Mouse (Mus musculus) embryonic stem cell, embryonic (primary cell): ENCODE measurements around the gene Gpr183.

Experiments used
- CTCF ChIA-PET, 4 experiments: fragments of 300-600 bp in 2 of 4; fragments of 350-600 bp in 2 of 4; sonication (Branson Sonifier 250); formaldehyde crosslinking; loops; one replicate each; lab custom pipeline; 2022; ENCODE audit warnings: inconsistent platforms in 2 of 4; lab: Charles Lee
- POLR2A ChIA-PET, 4 experiments: fragments of 300-600 bp in 2 of 4; fragments of 350-600 bp in 2 of 4; sonication (Branson Sonifier 250); formaldehyde crosslinking; loops; one replicate each; lab custom pipeline; 2022; ENCODE audit warnings: antibody characterized with exemption in 4 of 4, inconsistent platforms in 1 of 4; lab: Charles Lee

Gpr183 gene

DNA sequence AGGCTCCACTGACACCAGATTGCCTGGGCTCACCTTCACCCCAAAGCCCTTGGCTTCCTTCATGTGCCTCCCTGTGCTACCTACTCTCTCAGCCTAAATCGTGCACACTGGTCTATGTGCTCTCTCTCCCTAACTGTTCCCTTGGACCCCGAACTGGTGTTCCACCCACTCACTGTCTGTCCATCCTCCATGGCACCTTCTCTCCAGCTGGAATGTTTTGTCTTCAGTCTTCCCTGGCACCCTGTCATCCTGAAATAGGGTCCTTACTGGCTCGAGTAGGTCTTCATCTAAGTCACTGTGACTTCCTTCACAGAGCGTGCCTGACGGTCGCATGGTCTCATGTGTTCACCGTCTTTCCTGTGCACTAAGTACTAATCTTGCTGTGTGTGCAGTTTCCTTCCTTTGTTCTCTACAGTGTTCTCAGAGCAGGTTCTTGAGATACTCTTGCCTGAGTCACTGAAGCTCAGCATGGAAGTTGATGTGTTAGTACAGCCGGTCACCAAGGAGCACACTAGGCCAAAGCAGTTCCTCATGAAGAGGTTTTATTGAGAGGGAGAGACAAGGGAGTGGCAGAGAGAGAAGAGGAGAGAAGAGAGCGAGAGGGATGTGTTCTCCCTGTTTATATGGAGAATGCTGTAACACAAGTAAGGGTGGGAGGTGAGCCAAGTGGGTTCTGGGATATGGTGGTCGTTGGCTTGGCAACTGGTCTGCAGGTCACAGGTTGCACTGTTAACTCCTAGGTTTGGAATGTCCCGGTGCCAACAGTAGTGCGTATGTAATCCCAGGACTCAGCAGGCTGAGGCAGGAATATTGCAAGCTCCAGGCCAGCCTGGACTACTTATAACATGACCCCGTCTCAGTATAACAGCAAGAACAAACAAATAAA lies 27.6 kb upstream of the Gpr183 start:
- POLR2A ChIA-PET: interaction anchor here in 2 of 4 experiments (0.6 to 1.5 kb wide), 4 partner anchors 11 to 100 kb away, joined by 3 to 6 read pairs (median 3); no protein-coding TSS in a partner anchor

DNA sequence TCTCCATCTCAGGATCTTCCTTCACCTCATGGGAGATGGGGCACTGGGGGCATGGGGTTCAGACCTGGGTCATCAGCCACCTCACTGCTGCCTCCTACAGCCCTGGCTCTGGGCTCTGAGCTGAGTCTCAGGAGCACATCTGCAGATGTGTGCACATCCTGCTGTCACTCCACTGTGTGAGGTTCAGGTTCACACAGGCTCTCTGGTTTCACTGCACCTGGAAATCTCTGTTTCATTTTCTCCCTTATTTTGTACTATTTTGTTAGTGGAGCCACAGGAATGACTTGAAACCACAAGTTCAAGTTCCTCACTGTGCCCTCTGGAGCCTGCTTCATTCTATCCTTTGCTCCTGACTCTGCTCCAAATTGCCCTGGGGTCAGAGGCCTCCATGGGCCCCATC lies 26.9 kb upstream of the Gpr183 start:
- ChIA-PET CTCF (no interaction called here), POLR2A (interaction anchor here in 1 of 4 experiments (0.6 kb wide), 1 partner anchor 100 kb away, joined by 3 read pairs; no protein-coding TSS in a partner anchor)

More for the DNA sequence above, 27.6 kb upstream of the Gpr183 start:
- CTCF ChIA-PET: no interaction called here

DNA sequence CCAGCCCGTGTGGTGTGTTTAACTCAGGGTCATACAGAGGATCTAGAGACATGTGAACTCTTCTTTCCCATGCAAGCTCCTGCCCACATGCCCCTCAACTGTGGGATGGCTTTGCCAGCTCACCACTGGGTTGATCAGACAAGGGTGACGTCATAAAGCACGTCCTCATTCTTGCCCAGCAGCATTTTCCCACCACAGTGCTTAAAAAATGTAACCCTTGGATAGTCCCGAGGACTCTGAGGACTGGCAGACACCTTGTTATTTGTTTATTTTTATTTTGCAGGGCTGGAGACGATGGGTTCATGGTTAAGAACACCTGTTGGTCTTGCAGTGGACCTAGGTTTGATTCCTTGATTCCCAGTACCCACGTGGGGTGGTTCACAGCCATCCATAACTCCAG lies 25.9 kb upstream of the Gpr183 start:
- ChIA-PET POLR2A (no interaction called here), CTCF (no interaction called here)

DNA sequence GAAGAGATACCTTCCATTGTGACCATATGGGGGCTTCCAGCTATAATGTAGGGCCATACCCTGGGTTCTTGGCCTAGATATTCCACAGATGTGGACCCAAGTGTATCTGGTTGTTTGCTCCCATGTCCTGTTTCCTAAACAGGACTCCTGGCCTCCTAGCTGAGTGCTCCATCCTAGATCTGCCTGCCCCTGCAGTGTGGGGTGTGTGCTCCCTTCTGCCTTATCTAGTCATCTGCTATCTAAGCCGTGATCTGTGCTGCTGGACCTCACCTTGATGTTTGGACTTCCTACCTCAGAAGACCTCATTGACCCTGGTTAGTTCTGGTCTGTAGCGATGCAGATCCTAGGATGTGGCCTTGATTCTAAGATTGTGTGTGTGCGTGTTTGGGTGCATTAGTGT lies 24.9 kb upstream of the Gpr183 start:
- CTCF ChIA-PET: no interaction called here
- POLR2A ChIA-PET: no interaction called here

DNA sequence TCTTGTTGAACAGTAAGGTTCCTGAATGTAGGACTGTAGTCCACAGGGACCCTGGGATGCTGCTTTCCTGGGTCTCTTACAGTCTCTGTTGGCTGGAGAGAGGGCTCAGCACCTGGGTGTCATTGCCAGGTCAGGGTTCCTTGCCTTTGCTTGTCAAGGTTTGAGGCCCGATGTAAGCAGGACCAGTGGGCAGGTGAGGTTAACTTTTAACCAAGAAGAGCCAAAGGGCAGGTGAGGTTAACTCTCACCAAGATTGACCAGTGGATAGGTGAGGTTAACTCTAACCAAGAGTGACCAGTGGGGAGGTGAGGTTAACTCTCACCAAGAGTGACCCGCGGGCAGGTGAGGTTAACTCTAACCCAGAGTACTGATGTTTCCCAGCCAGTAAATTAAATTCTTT lies 24.3 kb upstream of the Gpr183 start:
- ChIA-PET POLR2A (no interaction called here), CTCF (no interaction called here)

DNA sequence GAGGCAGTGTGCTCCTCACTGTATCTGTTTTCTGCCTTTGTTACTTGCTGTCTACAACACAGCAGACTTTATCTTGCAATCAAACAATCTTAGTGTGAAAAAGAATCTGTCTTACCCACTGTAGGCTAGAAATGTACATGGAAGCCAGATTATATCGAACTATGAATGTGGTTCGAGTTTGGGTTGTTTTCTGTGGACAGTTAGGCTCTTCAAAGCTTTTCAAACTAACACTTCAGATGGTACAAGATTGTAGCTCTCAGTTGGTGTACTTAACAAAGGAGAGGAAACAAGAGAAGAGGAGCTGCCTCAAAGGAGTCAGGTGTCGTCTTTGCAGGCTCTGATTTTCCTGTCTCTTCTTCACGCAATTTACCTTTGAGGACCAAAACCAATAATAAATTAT lies 22.7 kb upstream of the Gpr183 start:
- CTCF ChIA-PET: no interaction called here
- POLR2A ChIA-PET: no interaction called here

DNA sequence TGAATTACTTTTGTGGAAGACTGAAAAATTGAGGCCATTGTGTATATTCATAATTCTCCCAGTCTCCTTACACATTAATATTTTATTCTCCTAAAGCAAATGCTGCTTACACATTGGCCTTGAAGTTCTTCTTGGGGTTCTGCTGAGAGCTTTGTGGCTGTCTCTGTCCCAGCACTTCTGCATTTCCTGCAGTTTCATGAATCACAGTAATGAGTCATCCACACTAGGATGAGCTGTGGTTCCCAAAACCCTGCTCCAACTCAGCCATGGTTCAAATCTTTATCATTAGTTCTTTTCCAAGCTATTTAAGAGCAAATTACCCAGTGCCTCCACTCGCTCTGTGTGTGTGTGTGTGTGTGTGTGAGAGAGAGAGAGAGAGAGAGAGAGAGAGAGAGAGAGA lies 22.3 kb upstream of the Gpr183 start:
- ChIA-PET CTCF (interaction anchor here in 1 of 4 experiments (0.6 kb wide), 1 partner anchor 46 kb away, joined by 3 read pairs; no protein-coding TSS in a partner anchor), POLR2A (no interaction called here)

DNA sequence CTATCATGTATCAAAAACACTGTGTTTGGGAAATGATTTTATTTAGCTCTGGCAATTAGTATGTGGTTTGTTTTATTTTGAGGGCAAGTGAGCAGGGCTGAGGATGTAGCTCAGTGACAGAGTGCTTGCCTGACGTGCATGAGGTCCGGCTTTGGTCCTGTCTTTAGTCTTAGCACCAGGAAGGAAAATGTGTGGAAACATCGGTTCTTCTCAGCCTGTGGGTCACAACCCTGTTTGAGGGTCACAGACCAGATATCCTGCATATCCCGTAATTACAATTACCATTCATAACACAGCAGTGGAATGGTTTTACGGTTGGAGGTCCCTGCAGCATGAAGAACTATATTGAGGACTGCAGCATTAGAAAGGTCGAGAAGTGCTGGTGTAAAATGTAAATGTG lies 21.0 kb upstream of the Gpr183 start:
- CTCF ChIA-PET: interaction anchor here in 1 of 4 experiments (1.0 kb wide), 1 partner anchor 76 kb away, joined by 4 read pairs; no protein-coding TSS in a partner anchor
- POLR2A ChIA-PET: no interaction called here

DNA sequence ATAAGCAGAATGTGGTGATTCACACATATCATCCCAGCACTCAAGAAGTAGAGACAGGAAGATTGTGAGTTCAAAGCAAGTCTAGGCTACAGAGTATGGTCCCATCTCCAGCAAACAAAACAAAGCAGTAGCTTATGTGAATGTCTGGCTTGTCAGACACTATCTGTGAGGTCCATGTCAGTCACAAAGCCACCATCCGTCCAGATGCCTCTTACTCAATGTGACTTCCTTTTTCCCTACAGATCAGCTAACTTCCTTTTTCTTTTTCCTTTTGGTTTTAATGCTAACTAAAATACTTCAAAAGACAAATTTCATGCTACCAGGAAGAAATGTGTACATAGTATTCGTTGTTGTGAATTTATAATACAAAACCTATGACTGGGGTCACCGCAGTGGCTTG lies 20.5 kb upstream of the Gpr183 start:
- POLR2A ChIA-PET: no interaction called here
- CTCF ChIA-PET: interaction anchor here in 1 of 4 experiments (1.0 kb wide), 1 partner anchor 76 kb away, joined by 4 read pairs; no protein-coding TSS in a partner anchor

DNA sequence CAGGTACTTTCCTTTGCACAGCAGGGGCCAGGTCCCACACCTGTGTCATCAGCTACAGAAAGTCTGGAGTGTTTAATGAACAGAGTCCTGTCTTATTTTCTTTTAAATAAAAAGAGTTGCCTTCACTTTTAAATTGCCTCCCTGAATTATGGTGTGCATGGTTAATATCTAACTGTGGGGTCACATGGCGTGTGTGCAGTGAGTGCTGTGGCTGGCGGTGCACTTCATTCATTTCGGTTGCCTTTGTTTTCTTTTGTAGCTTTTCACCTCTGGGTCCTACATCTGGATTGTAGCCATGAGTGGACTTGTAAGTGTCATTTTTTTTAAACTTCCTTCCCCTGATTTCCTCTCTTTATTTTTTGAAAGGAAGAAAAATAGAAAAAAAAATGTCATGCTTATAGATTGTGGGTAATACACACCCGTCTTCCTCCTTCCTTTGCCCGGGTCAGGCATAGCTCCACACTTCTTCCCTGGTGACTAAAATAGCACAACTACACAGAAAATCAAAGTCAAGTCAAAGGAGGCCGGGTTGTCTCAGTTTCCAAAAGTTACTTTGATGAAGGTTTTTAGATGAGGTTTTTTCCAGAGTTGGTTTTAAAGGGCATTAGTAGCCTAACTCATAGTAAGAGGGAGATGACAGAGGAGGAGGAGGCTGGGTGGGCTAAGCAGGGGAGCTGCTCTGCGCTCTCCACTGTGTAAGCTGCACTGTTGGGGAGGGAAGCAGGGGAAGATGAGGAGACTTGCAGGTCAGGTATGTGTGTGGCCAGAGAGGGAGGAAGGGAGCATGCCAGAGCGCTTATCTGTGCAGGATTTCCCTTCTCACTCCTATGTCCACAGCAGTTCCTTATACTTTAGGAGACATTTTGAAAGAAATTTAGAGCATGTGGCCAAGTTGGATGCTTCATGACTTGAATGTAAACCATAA lies 18.3 kb upstream of the Gpr183 start:
- POLR2A ChIA-PET: interaction anchor here in 1 of 4 experiments (0.5 to 1.2 kb wide), 4 partner anchors 10 to 236 kb away, joined by 3 read pairs; no protein-coding TSS in a partner anchor
- CTCF ChIA-PET: interaction anchor here in 1 of 4 experiments (0.7 kb wide), 1 partner anchor 35 kb away, joined by 3 read pairs; no protein-coding TSS in a partner anchor

DNA sequence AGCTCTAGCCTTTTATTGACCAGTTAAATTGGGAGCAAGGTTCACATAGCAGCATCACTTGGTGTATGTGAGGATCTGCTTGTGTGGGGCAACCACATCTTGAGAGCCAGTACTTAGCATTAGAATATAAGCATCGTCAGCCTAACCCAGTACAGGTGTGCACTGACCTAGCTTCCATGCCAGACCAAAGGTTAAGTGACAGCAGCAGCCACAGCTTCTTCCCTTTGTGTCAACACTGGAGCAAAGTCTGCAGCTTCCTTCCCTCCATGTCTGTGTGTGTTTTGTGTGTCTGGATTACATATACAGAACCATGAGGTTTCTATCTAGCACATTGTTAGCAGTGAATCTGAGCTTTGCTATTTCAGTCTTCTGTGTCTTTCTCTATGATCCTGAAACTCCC lies 16.5 kb upstream of the Gpr183 start:
- POLR2A ChIA-PET: interaction anchor here in 1 of 4 experiments (1.2 to 1.3 kb wide), 2 partner anchors 20 to 70 kb away, joined by 3 to 4 read pairs; no protein-coding TSS in a partner anchor
- CTCF ChIA-PET: interaction anchor here in 1 of 4 experiments (1.0 kb wide), 1 partner anchor 53 kb away, joined by 3 read pairs; no protein-coding TSS in a partner anchor

DNA sequence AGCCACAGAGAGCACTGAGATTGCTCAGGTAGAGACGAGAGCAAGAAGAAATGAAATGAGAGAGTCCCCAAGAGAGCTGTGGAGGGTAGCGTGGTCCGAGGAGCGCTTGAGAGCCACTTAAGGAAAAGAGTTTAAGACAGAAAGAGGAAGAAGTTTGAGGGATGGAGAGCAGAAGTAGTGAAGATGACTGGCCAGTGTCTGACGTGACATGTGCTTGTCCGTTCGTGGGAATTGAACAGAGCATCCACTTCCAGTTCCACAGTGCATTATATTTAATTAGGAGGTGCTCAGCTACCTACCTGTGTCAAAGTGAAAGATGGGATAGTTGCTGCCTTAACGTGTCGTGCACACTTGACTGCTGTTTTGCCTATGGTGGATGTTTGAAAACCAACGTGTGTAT lies 8.1 kb upstream of the Gpr183 start:
- CTCF ChIA-PET: no interaction called here
- POLR2A ChIA-PET: interaction anchor here in 1 of 4 experiments (1.0 kb wide), 1 partner anchor 10 kb away, joined by 3 read pairs; no protein-coding TSS in a partner anchor

DNA sequence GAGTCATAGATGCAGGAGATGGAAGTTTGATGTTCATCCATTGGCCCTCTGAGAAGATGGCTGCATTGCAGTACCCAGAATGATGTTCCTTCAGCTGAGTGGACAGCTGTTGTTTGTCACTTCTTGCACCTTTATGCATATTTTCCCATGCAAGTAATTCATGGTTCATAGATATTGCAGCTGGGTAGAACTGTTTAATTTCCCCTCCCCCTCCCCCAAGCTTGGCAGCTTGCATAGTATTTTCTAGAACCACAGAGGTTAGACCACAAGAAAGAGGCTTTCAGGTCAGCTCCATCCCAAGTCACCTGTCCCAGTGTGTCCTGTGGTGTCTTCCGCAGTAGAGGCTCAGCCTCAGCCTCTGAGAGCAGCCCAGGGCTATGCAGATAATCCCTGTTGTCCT lies 5.4 kb upstream of the Gpr183 start:
- ChIA-PET CTCF (no interaction called here), POLR2A (interaction anchor here in 2 of 4 experiments (0.5 to 1.3 kb wide), 6 partner anchors 10 to 159 kb away, joined by 3 to 6 read pairs (median 3); no protein-coding TSS in a partner anchor)

DNA sequence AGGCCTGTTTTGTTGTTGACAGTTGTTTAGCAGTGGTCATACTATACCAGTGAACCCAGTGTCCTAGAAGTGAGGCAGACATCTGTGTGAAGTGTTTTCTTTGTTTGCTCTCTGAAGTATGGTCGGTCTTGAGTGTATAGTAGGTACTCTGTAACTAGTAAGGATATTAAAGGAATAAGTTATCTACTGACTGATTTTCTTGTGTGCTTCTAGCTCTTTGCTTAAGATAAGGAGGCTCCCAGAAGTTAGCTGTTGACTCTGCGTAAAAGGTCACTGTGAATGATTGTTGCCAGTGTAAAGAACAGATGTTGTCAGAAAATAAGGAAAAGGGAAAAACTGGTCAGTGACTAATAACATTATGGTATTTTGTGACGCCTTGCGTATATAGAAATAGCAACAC lies 2.1 kb upstream of the Gpr183 start:
- ChIA-PET POLR2A (interaction anchor here in 1 of 4 experiments (0.6 to 2.3 kb wide), 3 partner anchors 21 to 39 kb away, joined by 3 to 8 read pairs (median 4); no protein-coding TSS in a partner anchor), CTCF (interaction anchor here in 1 of 4 experiments (1.1 kb wide), 1 partner anchor 39 kb away, joined by 3 read pairs; no protein-coding TSS in a partner anchor)

DNA sequence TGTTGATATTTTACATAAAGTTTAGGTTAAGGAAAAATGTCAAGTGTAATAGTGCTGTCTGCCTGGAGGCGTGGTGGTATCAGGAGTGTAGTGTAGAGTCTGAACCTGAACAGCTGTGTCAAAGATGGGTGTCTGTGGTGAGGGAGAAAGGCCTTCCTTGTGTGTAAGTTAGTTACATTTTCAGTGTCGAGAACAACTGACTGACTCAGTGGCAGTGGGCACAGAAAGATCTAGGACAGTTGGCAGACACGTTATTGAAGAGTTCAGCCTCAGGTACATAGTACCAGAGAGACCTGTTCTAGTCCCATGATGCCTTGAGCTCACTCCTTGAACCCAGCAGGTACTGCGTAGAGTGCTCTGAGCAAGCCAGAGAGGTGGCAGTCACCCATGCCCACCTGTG lies 466 bp upstream of the Gpr183 start:
- ChIA-PET CTCF (interaction anchor here in 2 of 4 experiments (0.6 to 1.3 kb wide), 2 partner anchors 28 to 37 kb away, joined by 3 to 5 read pairs; no protein-coding TSS in a partner anchor), POLR2A (interaction anchor here in 1 of 4 experiments (0.7 to 2.3 kb wide), 5 partner anchors 14 to 39 kb away, joined by 3 to 8 read pairs (median 4); no protein-coding TSS in a partner anchor)

DNA sequence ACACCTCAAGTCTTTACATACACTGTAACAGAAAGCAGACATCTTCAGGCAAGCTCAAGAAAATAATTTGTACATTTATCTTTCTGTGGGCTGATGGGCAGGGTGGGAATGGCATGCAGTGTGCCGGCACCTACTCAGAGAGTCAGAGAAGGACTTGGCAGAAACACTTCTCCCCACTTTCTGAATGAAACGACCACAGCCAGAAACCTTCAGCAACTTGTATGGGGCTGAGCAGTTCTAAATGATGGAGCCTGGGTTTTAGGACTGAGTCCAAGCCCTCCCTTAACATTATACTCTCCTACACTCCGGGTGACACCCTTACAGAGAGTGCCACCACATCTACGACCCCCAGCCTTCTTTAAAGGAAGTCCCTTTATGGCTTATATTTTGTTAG lies 1.1 kb downstream of the Gpr183 start:
- POLR2A ChIA-PET: interaction anchor here in 2 of 4 experiments (0.6 to 1.2 kb wide), 3 partner anchors 18 to 1035 kb away, joined by 3 to 4 read pairs (median 4); partner anchors contain the start of gene Ubac2 (in 1 of the 2)
- CTCF ChIA-PET: interaction anchor here in 1 of 4 experiments (0.6 kb wide), 1 partner anchor 398 kb away, joined by 3 read pairs; no protein-coding TSS in a partner anchor

DNA sequence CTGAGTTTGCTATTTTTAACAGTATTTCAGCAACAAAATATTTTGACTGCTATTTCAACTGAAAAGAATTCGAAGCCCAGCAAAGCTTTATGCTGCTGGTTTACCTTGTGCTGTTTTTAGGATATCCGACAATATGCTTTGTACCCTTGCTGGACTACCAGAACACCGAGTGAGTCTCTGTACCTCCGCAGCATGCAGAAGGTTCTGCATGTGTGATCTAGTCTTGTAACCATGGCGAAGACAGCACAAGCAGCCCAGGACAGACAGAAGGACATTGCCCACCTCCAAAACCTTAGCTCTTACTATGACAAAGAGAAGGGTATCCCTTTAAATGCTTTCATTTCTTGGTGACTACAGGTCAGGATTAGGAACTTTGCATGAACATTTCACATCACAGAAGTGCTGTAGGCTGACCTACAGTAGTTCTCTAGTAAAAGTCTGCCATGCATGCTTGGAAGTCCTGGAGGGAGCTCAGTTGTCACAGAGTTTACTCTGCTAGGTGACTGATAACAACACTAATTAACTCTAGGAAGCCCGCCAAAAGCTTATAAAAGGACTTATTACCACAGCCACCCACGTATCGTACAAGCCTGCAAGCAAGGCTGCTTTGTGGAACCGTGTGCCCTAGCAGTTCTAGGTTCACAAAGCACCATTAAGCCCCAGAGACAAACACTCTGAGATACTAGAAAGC lies 1.6 kb downstream of the Gpr183 start:
- ChIA-PET POLR2A (interaction anchor here in 3 of 4 experiments (0.5 to 1.3 kb wide), 5 partner anchors 17 to 1034 kb away, joined by 3 to 4 read pairs (median 3); partner anchors contain the start of gene Ubac2 (in 1 of the 3)), CTCF (interaction anchor here in 1 of 4 experiments (0.6 kb wide), 1 partner anchor 398 kb away, joined by 3 read pairs; no protein-coding TSS in a partner anchor)
